Mouse (Mus musculus): ENCODE data around the gene Cdh18. TPM values are rescaled to one million over a fixed set of nuclear protein-coding genes. Genes with fewer than 3 reads are reported as not detected.

Gene Cdh18
- polyA plus RNA-seq, 1 experiment from 2014 or later, result 0.68 TPM

DNA sequence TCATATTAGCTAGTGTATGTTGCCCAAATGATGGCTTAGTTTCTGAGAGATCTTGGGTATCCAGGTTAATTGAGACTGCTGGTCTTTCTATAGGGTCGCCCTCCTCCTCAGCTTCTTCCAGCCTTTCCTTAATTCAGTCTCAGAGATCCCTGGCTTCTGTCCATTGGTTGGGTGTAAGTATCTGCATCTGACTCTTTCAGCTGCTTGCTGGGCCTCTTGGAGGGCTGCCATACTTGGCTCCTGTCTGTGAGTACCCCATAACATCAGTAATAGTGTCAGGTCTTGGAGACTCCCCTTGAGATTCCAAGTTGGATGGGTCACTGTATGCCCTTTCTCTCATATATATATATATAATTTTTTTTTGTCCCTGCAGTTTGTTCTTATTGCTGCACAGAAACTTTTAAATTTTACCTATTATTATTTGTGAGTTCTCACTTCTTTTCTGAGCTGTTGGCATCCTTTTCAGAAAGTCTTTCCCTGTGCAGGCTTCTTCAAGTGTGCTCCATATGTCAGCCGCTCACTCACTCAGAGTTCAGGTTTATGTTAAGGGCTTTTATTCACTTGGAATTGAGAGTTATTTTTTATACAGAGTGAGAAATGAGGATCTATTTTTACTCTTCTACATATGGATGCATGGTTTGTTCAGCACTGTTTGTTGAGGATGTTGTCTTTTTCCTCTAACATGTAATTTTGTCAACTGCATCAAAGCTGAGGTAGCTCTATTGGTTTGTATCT is 829.4 kb downstream of the Cdh18 start:
- H3K27ac ChIP-seq (ENCODE audit: low read length), result no peak overlapping the region
- WGBS, result 92% methylated on average over 2 of the region's 2 CpGs
- no peaks in the 10 kb centered on the region for H3K27me3 ChIP-seq (replicated peaks; ENCODE audit: control insufficient read depth, insufficient read depth, low read length)
- H3K4me2 ChIP-seq (ENCODE audit: low read depth, low read length), result no peak overlapping the region
- H3K36me3 ChIP-seq (ENCODE audit: control insufficient read depth, insufficient read depth, low read length), result no peaks in the 10 kb centered on the region
- H3K9me3 ChIP-seq (ENCODE audit: control insufficient read depth, low read length), result no peaks in the 10 kb centered on the region
- no peak overlapping the region for H3K4me3 ChIP-seq (ENCODE audit: low read length)
- no peaks in the 10 kb centered on the region for H3K4me1 ChIP-seq (ENCODE audit: control insufficient read depth, insufficient read depth, low read length)
- ATAC-seq, result no peak
- H3K9ac ChIP-seq (ENCODE audit: low read depth, low read length), result no peak overlapping the region

DNA sequence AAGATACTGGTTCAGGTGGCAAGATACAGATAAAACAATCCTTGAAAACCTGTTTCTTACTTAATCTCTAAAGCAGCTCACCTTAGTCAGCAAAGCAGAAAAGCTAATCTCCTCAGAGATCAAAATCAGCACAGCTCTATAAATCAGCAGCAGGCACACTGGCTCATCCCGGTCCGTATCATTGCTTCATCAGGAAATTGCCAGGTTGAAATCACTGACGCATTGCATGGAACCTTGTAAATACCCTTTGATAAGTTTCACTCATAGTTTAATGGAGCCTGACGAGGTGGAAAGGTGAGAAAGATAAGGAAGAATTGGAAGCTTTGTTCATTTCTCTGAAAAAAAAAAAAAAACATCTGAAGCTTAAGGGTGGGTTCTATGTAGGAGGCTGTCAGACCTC is 837.0 kb downstream of the Cdh18 start:
- Histone ChIP-seq H3K27ac (ENCODE audit: low read length) (no peak overlapping the region), H3K36me3 (ENCODE audit: control insufficient read depth, insufficient read depth, low read length) (no peaks in the 10 kb centered on the region), H3K4me1 (ENCODE audit: control insufficient read depth, insufficient read depth, low read length) (no peaks in the 10 kb centered on the region), H3K9ac (ENCODE audit: low read depth, low read length) (no peak overlapping the region), H3K27me3 (replicated peaks; ENCODE audit: control insufficient read depth, insufficient read depth, low read length) (no peaks in the 10 kb centered on the region), H3K9me3 (ENCODE audit: control insufficient read depth, low read length) (no peaks in the 10 kb centered on the region), H3K4me2 (ENCODE audit: low read depth, low read length) (no peak overlapping the region), H3K4me3 (ENCODE audit: low read length) (no peak overlapping the region)
- WGBS, result 60% methylated on average over 4 of the region's 4 CpGs
- no peak for ATAC-seq

DNA sequence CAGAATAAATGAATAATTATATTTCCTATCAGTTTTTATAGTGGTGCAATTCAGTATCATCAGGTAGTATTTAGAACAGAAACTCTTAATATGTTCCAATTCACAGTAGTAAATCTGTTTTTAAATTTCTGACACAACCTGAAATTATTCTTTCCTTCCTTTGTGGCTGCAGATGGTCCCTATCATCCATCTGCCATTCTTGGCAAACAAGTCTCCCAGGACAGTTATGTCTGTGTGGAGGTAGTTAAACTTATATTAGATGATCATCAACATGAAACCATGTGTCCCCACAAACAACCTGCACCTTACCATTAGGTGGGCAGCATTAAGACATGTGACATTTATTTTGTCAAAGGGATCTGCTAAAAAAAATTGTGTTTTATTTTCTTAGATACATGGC is 847.8 kb downstream of the Cdh18 start:
- Histone ChIP-seq H3K27ac (ENCODE audit: low read length) (no peak overlapping the region), H3K9ac (ENCODE audit: low read depth, low read length) (no peak overlapping the region), H3K4me3 (ENCODE audit: low read length) (no peak overlapping the region), H3K4me2 (ENCODE audit: low read depth, low read length) (no peak overlapping the region), H3K36me3 (ENCODE audit: control insufficient read depth, insufficient read depth, low read length) (no peaks in the 10 kb centered on the region), H3K27me3 (replicated peaks; ENCODE audit: control insufficient read depth, insufficient read depth, low read length) (no peaks in the 10 kb centered on the region), H3K4me1 (ENCODE audit: control insufficient read depth, insufficient read depth, low read length) (no peaks in the 10 kb centered on the region), H3K9me3 (ENCODE audit: control insufficient read depth, low read length) (no peaks in the 10 kb centered on the region)
- no peak for ATAC-seq

DNA sequence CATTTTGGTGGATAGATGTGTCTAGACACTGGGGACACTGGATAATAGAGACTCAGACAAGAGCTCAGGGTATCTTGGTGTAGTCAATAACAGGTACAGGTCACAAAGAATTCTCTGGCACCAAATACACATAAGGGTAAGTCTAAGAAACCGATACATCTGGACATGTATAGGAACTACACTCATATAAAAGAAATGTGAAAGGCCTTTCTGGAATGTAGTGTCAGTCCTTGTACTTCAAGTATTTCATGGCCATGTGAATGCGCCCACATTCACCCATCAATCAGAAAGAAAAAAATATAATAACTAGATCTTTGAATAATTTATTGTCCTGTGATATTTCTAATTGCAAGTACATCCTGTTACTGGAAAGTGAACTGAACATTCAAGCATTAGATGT is 855.0 kb downstream of the Cdh18 start:
- 92% methylated on average over 2 of the region's 2 CpGs for WGBS
- no peaks in the 10 kb centered on the region for H3K27me3 ChIP-seq (replicated peaks; ENCODE audit: control insufficient read depth, insufficient read depth, low read length)
- no peaks in the 10 kb centered on the region for H3K9me3 ChIP-seq (ENCODE audit: control insufficient read depth, low read length)
- no peak overlapping the region for H3K4me3 ChIP-seq (ENCODE audit: low read length)
- no peak overlapping the region for H3K27ac ChIP-seq (ENCODE audit: low read length)
- H3K4me2 ChIP-seq (ENCODE audit: low read depth, low read length), result no peak overlapping the region
- H3K4me1 ChIP-seq (ENCODE audit: control insufficient read depth, insufficient read depth, low read length), result no peaks in the 10 kb centered on the region
- no peaks in the 10 kb centered on the region for H3K36me3 ChIP-seq (ENCODE audit: control insufficient read depth, insufficient read depth, low read length)
- no peak for ATAC-seq
- no peak overlapping the region for H3K9ac ChIP-seq (ENCODE audit: low read depth, low read length)

DNA sequence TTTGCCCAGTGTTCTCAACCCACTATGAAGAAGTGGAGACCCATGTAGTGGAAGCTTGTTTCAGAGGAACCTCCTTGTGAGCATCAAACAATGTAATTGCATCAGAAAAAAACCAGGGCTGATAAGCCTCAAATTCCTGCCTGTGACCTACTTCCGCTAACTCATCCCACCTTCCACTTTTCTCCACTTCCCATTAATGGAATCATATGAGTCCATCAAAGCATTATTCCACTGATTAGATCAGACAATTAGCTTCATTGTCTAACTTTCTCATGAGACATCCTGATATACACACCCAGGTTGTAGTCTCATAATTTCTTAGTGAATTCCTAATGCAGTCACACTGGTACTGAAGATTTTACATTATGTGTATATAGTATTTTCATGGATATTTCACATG is 859.4 kb downstream of the Cdh18 start:
- Histone ChIP-seq H3K4me2 (ENCODE audit: low read depth, low read length) (no peak overlapping the region), H3K9me3 (ENCODE audit: control insufficient read depth, low read length) (no peaks in the 10 kb centered on the region), H3K36me3 (ENCODE audit: control insufficient read depth, insufficient read depth, low read length) (no peaks in the 10 kb centered on the region), H3K4me3 (ENCODE audit: low read length) (no peak overlapping the region), H3K9ac (ENCODE audit: low read depth, low read length) (no peak overlapping the region), H3K4me1 (ENCODE audit: control insufficient read depth, insufficient read depth, low read length) (no peaks in the 10 kb centered on the region), H3K27ac (ENCODE audit: low read length) (no peak overlapping the region), H3K27me3 (replicated peaks; ENCODE audit: control insufficient read depth, insufficient read depth, low read length) (no peaks in the 10 kb centered on the region)
- ATAC-seq, result no peak
- WGBS, result 84% methylated on average over 1 of the region's 1 CpGs

DNA sequence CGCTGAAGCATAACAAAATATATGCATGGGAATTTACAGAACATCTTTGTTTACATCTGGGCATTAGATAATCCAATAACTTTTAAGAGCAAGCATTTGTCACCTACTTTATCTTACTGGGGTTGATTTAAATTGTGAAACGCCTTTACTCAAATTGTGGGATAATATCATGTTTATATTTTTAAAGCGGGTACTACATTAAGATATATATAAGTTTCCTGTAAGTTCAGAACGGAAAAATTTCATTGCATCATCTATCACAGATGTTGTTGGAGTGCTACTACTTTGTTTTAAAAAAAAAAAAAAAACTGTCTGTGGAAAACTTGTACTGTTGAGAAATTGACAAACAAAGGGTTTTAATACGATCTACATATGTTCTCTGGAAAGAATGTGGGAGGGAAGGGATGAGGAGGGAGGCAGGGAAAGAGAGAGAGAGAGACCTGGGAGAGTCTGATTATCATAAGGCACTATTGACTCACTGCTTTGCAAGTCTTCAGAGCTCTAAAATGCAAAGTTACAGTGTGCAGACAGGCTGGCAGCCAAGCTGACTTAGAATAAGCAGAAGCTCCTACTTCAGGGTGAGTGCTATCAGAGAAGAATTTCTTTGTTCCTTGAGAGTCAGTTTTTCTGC is 867.7 kb downstream of the Cdh18 start:
- no peak overlapping the region for H3K9ac ChIP-seq (ENCODE audit: low read depth, low read length)
- ATAC-seq, result no peak
- H3K27me3 ChIP-seq (replicated peaks; ENCODE audit: control insufficient read depth, insufficient read depth, low read length), result no peaks in the 10 kb centered on the region
- no peaks in the 10 kb centered on the region for H3K36me3 ChIP-seq (ENCODE audit: control insufficient read depth, insufficient read depth, low read length)
- no peak overlapping the region for H3K4me2 ChIP-seq (ENCODE audit: low read depth, low read length)
- H3K27ac ChIP-seq (ENCODE audit: low read length), result no peak overlapping the region
- WGBS, result 44% methylated on average over 5 of the region's 5 CpGs
- no peaks in the 10 kb centered on the region for H3K4me1 ChIP-seq (ENCODE audit: control insufficient read depth, insufficient read depth, low read length)
- no peak overlapping the region for H3K4me3 ChIP-seq (ENCODE audit: low read length)
- H3K9me3 ChIP-seq (ENCODE audit: control insufficient read depth, low read length), result no peaks in the 10 kb centered on the region

DNA sequence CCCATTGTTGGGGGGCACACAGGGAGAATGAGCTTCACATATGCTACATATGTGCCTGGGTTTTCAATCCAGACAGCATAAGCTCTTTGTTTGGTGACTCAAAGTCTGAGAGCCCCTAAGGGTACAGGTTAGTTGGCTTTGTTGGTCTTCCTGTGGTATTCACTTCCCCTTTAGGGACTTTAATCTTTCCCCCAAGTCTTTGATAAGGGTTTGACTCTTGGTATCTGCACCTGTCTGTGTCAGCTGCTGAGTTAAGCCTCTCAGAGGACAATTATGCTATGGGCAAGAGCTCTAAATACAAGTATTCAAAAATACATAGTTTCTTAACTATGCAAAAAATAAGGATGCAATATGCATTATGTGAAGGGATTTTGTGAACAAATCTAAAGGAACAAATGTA is 869.3 kb downstream of the Cdh18 start:
- Histone ChIP-seq H3K36me3 (ENCODE audit: control insufficient read depth, insufficient read depth, low read length) (no peaks in the 10 kb centered on the region), H3K27ac (ENCODE audit: low read length) (no peak overlapping the region), H3K9me3 (ENCODE audit: control insufficient read depth, low read length) (no peaks in the 10 kb centered on the region), H3K4me3 (ENCODE audit: low read length) (no peak overlapping the region), H3K27me3 (replicated peaks; ENCODE audit: control insufficient read depth, insufficient read depth, low read length) (no peaks in the 10 kb centered on the region), H3K4me2 (ENCODE audit: low read depth, low read length) (no peak overlapping the region), H3K4me1 (ENCODE audit: control insufficient read depth, insufficient read depth, low read length) (no peaks in the 10 kb centered on the region), H3K9ac (ENCODE audit: low read depth, low read length) (no peak overlapping the region)
- ATAC-seq, result no peak

DNA sequence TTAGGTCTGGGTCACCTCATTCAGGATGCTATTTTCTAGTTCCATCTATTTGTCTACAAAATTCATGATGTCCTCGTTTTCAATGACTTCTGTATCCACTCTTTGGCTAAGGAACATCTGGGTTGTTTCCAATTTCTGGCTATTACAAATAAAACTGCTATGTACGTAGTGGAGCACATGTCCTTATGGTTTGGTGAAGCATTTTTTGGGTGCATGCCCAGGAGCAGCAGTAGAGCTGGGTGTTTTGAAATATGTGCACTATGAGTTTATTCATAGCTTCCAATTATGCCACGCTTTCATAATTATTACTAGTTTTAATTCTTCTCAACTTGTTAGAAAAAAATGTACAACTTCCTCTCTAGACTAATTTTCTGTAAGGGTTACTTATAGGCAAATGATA is 871.2 kb downstream of the Cdh18 start:
- no peak for ATAC-seq
- Histone ChIP-seq H3K9me3 (ENCODE audit: control insufficient read depth, low read length) (no peaks in the 10 kb centered on the region), H3K36me3 (ENCODE audit: control insufficient read depth, insufficient read depth, low read length) (no peaks in the 10 kb centered on the region), H3K4me1 (ENCODE audit: control insufficient read depth, insufficient read depth, low read length) (no peaks in the 10 kb centered on the region), H3K4me2 (ENCODE audit: low read depth, low read length) (no peak overlapping the region), H3K4me3 (ENCODE audit: low read length) (no peak overlapping the region), H3K27ac (ENCODE audit: low read length) (no peak overlapping the region), H3K9ac (ENCODE audit: low read depth, low read length) (no peak overlapping the region), H3K27me3 (replicated peaks; ENCODE audit: control insufficient read depth, insufficient read depth, low read length) (no peaks in the 10 kb centered on the region)
- WGBS, result 55% methylated on average over 3 of the region's 3 CpGs

DNA sequence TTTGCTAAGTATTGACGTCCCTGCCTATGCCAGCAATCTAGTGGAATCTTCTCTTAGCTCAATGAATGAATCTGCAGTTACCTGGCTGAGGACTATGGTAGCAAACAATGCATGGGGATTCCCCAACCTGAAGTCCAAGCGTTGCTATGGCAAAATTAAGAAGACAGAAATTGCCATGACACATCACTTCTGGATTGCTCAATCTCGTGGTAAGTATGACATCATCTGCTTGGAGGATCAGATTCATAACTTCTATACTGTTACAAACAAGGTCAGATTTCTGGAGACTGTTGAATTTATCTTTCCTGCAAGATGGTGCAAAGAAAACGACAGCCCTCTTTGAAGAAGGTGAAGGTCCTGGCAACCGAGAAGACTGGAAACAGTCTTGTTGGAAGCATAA is 881.2 kb downstream of the Cdh18 start:
- no peaks in the 10 kb centered on the region for H3K27me3 ChIP-seq (replicated peaks; ENCODE audit: control insufficient read depth, insufficient read depth, low read length)
- no peak overlapping the region for H3K4me2 ChIP-seq (ENCODE audit: low read depth, low read length)
- WGBS, result 68% methylated on average over 5 of the region's 5 CpGs
- no peaks in the 10 kb centered on the region for H3K4me1 ChIP-seq (ENCODE audit: control insufficient read depth, insufficient read depth, low read length)
- no peak overlapping the region for H3K9ac ChIP-seq (ENCODE audit: low read depth, low read length)
- no peak overlapping the region for H3K27ac ChIP-seq (ENCODE audit: low read length)
- no peaks in the 10 kb centered on the region for H3K36me3 ChIP-seq (ENCODE audit: control insufficient read depth, insufficient read depth, low read length)
- no peaks in the 10 kb centered on the region for H3K9me3 ChIP-seq (ENCODE audit: control insufficient read depth, low read length)
- no peak overlapping the region for H3K4me3 ChIP-seq (ENCODE audit: low read length)
- ATAC-seq, result no peak

DNA sequence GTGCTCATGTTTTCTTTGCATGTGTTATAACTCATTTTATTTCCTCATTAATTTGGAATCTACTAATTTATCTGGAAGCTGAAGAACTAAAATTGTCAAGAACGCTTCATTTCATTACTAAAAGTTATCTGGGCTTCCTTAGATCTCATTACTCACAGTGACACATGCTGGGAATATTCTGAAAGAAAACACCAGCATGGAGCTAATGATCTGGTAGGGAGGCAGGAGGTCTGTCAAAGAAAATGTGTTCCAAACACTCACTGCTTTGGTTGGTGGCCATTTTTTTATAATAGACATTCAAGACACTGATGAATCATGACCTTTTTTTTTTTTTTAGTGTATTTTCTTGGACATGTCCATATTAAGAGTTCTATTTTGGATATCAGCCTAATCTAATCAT is 899.7 kb downstream of the Cdh18 start:
- H3K27ac ChIP-seq (ENCODE audit: low read length), result no peak overlapping the region
- no peak for ATAC-seq
- H3K27me3 ChIP-seq (replicated peaks; ENCODE audit: control insufficient read depth, insufficient read depth, low read length), result no peaks in the 10 kb centered on the region
- WGBS, result 77% methylated on average over 1 of the region's 1 CpGs
- H3K36me3 ChIP-seq (ENCODE audit: control insufficient read depth, insufficient read depth, low read length), result no peaks in the 10 kb centered on the region
- H3K9me3 ChIP-seq (ENCODE audit: control insufficient read depth, low read length), result no peaks in the 10 kb centered on the region
- H3K4me1 ChIP-seq (ENCODE audit: control insufficient read depth, insufficient read depth, low read length), result no peaks in the 10 kb centered on the region
- H3K4me2 ChIP-seq (ENCODE audit: low read depth, low read length), result no peak overlapping the region
- H3K4me3 ChIP-seq (ENCODE audit: low read length), result no peak overlapping the region
- no peak overlapping the region for H3K9ac ChIP-seq (ENCODE audit: low read depth, low read length)

Measured in intestine, embryonic 16.5 days (tissue).